Mouse (Mus musculus) bone marrow macrophage, adult 2 months (primary cell): ENCODE measurements around the gene Gm49337.

ENCODE experiments used
- CTCF ChIP-seq: IDR thresholded peaks from 2 replicates; pipeline ENCODE4 v1.5.1; 2012; ENCODE audit warnings: low read depth, mild to moderate bottlenecking, low read length, moderate library complexity
- POLR2A ChIP-seq: IDR thresholded peaks from 2 replicates; pipeline ENCODE4 v1.6.1; 2012; ENCODE audit warnings: mild to moderate bottlenecking, low read depth, low read length, borderline replicate concordance

DNA sequence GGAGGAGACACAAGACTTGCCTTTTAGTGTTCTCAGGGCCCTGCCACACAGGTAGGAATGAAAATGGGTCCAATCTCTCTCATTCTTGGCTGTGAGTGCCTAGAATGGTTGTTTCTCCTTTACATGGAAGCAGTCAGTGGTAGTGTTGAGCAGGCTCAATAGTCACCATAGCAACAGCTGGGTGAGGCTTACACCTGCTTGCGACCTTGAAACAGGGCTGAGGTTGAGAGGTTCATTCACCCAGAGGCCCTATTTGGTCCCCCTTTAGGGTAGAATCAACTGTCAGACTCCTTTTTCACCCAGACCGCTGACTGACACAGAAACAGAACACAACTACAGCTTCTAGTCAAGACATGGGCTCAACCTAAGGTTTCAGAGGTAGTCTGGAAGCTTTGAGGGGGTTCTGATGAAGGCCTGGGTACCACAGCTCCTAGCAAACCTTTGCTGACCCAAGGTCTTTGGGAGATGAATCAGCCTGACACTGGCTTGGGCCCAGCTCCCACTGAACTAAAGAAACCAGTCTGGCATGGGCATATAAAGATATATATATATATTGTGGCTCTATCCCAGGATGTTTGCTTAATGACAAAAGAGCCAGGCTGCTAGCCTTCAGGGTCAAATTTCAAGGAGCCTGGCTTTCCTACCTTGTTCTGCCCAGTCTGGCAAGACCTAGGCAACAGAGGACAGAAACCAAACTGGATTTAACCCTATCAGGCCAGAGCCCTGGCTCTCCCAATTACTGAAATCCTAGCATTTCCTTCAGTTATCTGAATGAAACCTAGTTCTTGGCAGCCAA lies 8.2 kb upstream of the Gm49337 start:
- no peak for TF ChIP-seq CTCF
- no peak for TF ChIP-seq POLR2A
